Mouse (Mus musculus): ENCODE measurements around the gene Macrod2.

DNA sequence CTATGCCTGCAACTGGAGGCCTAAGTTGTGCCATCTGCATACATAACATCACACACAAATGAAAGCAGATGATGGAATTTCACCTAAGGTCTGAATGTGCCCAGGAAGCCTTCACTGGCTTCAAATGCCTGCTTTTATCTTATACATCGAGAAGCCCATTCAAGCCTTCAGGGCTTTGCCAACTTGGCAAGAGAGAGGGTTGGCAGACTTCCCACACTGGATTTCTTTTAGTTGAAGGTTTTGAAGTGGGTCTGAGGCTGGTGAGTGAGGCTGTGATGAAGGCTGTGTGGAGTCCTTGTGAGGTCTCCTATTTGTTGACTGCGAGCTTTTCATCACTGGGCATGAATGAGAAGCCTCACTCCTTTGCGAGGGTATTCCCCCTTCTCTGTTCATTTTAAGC is 444.8 kb downstream of the Macrod2 start:
- no peak for TF ChIP-seq CTCF (IDR thresholded peaks at IDR 0.05; ENCODE audit: borderline replicate concordance, insufficient read depth, low read depth, low read length)
- TF ChIP-seq POLR2A (IDR thresholded peaks at IDR 0.05; ENCODE audit: borderline replicate concordance, insufficient read depth, low read length): no peak

All from cerebellum, adult 2 months (tissue).